Mouse (Mus musculus): ENCODE data around the gene P2rx5.

P2rx5 gene

GRCm38 (mm10) chr11:73219671-73220070 is 59.5 kb downstream of the P2rx5 start:
- in situ Hi-C loops (cut with MboI, MseI): loop anchor here in 1 of 2 experiments (10.0 kb wide), 1 partner anchor 1155 kb away; no protein-coding TSS in a partner anchor

GRCm38 (mm10) chr11:73220651-73221050 is 60.4 kb downstream of the P2rx5 start:
- in situ Hi-C loops (cut with MboI, MseI): no loop called here

Measured in T-helper 17 cell (primary cell).